Mouse (Mus musculus) ES-Bruce4 (cell line): ENCODE results near the gene Nrarp. TPM values are rescaled to one million over a fixed set of nuclear protein-coding genes. Genes with fewer than 3 reads are reported as not detected.

ENCODE experiments used
- H3K27ac ChIP-seq: 2 replicates; pipeline ENCODE4 v1.5.1; 2012; ENCODE audit warnings: low read length, inconsistent platforms; ENCODE audit not compliant: insufficient read depth
- H3K27me3 ChIP-seq: 2 replicates; pipeline ENCODE4 v1.6.1; 2012; ENCODE audit warnings: mild to moderate bottlenecking, low read length, inconsistent platforms; ENCODE audit not compliant: control insufficient read depth, poor library complexity, insufficient read depth, severe bottlenecking
- H3K36me3 ChIP-seq: 2 replicates; pipeline ENCODE4 v1.6.1; 2012; ENCODE audit warnings: inconsistent platforms, mild to moderate bottlenecking, low read length, moderate library complexity; ENCODE audit not compliant: control insufficient read depth, poor library complexity, insufficient read depth, severe bottlenecking
- H3K4me1 ChIP-seq: one replicate; pipeline ENCODE4 v1.8.1; 2011; ENCODE audit warnings: low read length; ENCODE audit not compliant: control insufficient read depth, insufficient read depth
- H3K4me3 ChIP-seq: 2 replicates; pipeline ENCODE4 v1.5.1; 2011; ENCODE audit warnings: low read depth, mild to moderate bottlenecking, low read length
- H3K9ac ChIP-seq: 2 replicates; pipeline ENCODE4 v1.6.1; 2012; ENCODE audit warnings: low read depth, mild to moderate bottlenecking, inconsistent platforms; ENCODE audit not compliant: poor library complexity, severe bottlenecking
- H3K9me3 ChIP-seq: replicated peaks from 2 replicates; pipeline ENCODE4 v1.6.1; 2012; ENCODE audit warnings: mild to moderate bottlenecking, low read length, inconsistent platforms; ENCODE audit not compliant: control insufficient read depth, poor library complexity, insufficient read depth, severe bottlenecking
- CTCF ChIP-seq: IDR thresholded peaks from one replicate; pipeline ENCODE4 v1.8.1; 2011; ENCODE audit warnings: low read depth, low read length
- EP300 ChIP-seq: IDR thresholded peaks from 2 replicates; pipeline ENCODE4 v1.6.1; 2011; ENCODE audit warnings: low read depth, low read length; ENCODE audit not compliant: insufficient read depth
- POLR2A ChIP-seq: IDR thresholded peaks from one replicate; pipeline ENCODE4 v1.8.1; 2011; ENCODE audit warnings: low read length; ENCODE audit not compliant: insufficient read depth
- polyA plus RNA-seq: library from polyadenylated mRNA; stranded (reverse); fragments of >200 nt; gene quantifications from 2 replicates; pipeline ENCODE4 v1.2.4, GENCODE M21; 2011; ENCODE audit warnings: low read depth; ENCODE audit not compliant: missing spikeins, insufficient read depth, insufficient read length

The Nrarp gene
- polyA plus RNA-seq, 1 experiment, result 9.8 TPM

DNA sequence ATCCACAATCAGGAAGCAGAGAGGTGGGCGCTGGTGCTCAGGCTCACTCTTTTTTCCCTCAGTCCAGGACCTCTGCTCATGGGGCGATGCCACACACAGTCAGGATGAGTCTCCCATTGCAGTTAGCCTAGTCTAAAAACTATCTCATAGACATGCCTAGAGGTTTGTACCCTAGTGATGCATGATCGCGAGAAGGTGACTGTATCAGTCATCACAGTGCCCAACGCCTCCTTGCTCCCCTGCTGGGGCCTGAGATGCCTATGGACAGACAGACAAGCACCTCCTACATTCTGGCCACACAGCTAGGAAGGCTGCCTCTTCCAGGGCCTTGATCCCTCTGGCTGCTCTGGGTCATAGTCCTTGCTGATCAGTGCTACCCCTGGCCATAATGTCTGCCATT, 33.2 kb upstream of the Nrarp start:
- Histone ChIP-seq H3K36me3 (no peaks in the 10 kb centered on the region), H3K4me1 (no peaks in the 10 kb centered on the region), H3K27ac (no peak overlapping the region), H3K27me3 (no peaks in the 10 kb centered on the region), H3K9me3 (no peaks in the 10 kb centered on the region), H3K4me3 (no peak overlapping the region), H3K9ac (no peak overlapping the region)
- TF ChIP-seq EP300, result no peak
- no peak for TF ChIP-seq CTCF
- TF ChIP-seq POLR2A, result no peak

DNA sequence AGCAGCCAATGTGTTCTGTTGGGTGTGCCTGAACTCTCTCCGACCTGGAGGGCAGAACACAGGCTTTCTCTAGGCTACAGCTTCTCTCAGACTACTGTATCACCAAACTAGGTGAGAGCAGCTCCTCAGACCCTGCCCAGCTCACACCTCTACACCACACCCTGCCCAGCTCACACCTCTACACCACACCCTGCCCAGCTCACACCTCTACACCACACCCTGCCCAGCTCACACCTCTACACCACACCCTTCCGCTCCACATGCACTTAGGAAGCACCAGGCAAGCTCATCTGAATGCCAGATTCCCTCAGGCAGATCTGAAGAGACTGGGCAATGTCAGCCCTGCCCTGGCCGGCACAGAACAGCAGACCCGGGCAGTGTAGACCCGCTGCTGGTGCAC, 32.7 kb upstream of the Nrarp start:
- Histone ChIP-seq H3K9ac (no peak overlapping the region), H3K4me3 (no peak overlapping the region), H3K36me3 (no peaks in the 10 kb centered on the region), H3K4me1 (no peaks in the 10 kb centered on the region), H3K9me3 (no peaks in the 10 kb centered on the region), H3K27me3 (no peaks in the 10 kb centered on the region), H3K27ac (no peak overlapping the region)
- TF ChIP-seq EP300, result no peak
- no peak for TF ChIP-seq CTCF
- no peak for TF ChIP-seq POLR2A

GRCm38 (mm10) chr2:25149643-25150042, 30.9 kb upstream of the Nrarp start:
- Histone ChIP-seq H3K36me3 (no peaks in the 10 kb centered on the region), H3K27ac (no peak overlapping the region)
- TF ChIP-seq EP300 (no peak), CTCF (no peak), POLR2A (no peak)

DNA sequence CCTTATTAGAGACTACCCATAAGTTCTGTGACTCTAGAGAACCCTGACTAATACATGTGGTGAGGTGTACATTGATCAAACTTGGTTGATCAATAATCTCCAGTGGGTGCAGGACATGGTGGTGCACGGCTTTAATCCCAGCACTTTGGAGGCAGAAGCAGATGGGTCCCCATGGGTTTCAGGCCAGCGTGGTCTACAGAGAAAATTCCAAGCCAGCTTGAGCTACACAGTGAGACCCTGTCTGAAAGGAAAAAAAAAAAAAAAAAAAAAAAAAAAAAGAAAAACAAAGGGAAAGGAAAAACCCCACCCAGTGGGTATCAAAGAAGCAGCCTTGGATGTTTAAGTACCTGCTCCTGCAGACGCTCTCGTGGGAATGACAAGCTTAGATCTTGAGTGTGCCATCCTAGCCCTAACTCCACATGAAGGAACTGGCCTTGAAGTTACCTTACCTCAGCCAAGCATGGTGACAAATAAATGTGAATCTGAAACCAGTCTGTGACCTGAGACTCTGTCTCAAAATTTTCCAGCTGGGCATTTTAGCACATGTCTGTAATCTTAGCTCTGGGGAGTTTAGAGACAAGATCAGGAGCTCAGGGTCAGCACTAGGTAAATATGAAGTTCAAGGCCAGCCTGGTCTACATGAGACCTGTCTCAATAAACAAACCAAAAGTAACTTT, 29.1 kb upstream of the Nrarp start:
- Histone ChIP-seq H3K9me3 (no peaks in the 10 kb centered on the region), H3K4me1 (no peaks in the 10 kb centered on the region), H3K27ac (no peak overlapping the region), H3K9ac (no peak overlapping the region), H3K4me3 (no peak overlapping the region), H3K36me3 (no peaks in the 10 kb centered on the region), H3K27me3 (no peaks in the 10 kb centered on the region)
- no peak for TF ChIP-seq EP300
- TF ChIP-seq POLR2A, result no peak
- no peak for TF ChIP-seq CTCF

More at GRCm38 (mm10) chr2:25149643-25150042, 30.9 kb upstream of the Nrarp start:
- H3K4me3 ChIP-seq, result no peak overlapping the region
- H3K9me3 ChIP-seq, result no peaks in the 10 kb centered on the region
- H3K27me3 ChIP-seq, result no peaks in the 10 kb centered on the region
- H3K4me1 ChIP-seq, result no peaks in the 10 kb centered on the region
- H3K9ac ChIP-seq, result no peak overlapping the region

GRCm38 (mm10) chr2:25156177-25156576, 24.4 kb upstream of the Nrarp start:
- H3K36me3 ChIP-seq, result no peaks in the 10 kb centered on the region
- no peak overlapping the region for H3K4me3 ChIP-seq
- TF ChIP-seq EP300, result no peak
- TF ChIP-seq POLR2A, result no peak
- TF ChIP-seq CTCF, result no peak
- no peak overlapping the region for H3K9ac ChIP-seq
- no peaks in the 10 kb centered on the region for H3K4me1 ChIP-seq
- H3K27ac ChIP-seq, result no peak overlapping the region
- H3K27me3 ChIP-seq, result no peaks in the 10 kb centered on the region
- H3K9me3 ChIP-seq, result no peaks in the 10 kb centered on the region

DNA sequence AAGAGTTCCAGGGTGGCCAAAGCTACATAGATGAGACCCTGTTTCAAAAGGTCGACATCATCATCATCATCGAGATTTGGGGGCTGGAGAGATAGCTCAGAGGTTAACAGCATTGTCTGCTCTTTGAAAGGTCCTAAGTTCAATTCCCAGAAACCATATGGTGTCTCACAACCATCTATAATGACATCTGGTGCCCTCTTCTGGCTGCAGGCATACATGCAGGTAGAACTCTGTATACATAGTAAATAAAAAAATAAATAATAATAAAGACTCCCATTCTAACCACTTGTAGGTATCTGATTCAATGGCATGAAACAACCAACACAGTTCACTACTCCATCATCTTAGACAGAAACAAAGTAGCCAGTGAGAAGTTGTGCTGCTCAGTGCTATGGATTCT, 23.6 kb upstream of the Nrarp start:
- no peak overlapping the region for H3K4me3 ChIP-seq
- no peak overlapping the region for H3K9ac ChIP-seq
- no peak overlapping the region for H3K27ac ChIP-seq
- H3K27me3 ChIP-seq, result no peaks in the 10 kb centered on the region
- H3K36me3 ChIP-seq, result no peaks in the 10 kb centered on the region
- no peaks in the 10 kb centered on the region for H3K4me1 ChIP-seq
- no peaks in the 10 kb centered on the region for H3K9me3 ChIP-seq
- TF ChIP-seq EP300, result no peak
- no peak for TF ChIP-seq CTCF
- TF ChIP-seq POLR2A, result no peak
